Mouse (Mus musculus) yolk sac, embryonic 10.5 days (tissue): ENCODE measurements around the gene Pigyl.

Source experiments
- DNase-seq: peaks from one replicate; pipeline ENCODE4 v3.0.0-alpha.2; 2017; ENCODE audit warnings: low spot score

The Pigyl gene

GRCm38 (mm10) chr9:22138480-22138879, 18.2 kb upstream of the Pigyl start:
- no peak for DNase-seq

- DNase-seq: no peak
Measured at GRCm38 (mm10) chr9:22139746-22140145, 16.9 kb upstream of the Pigyl start.

GRCm38 (mm10) chr9:22143108-22144037, 13.3 kb upstream of the Pigyl start:
- DNase-seq: peak; percentile 77

GRCm38 (mm10) chr9:22144304-22144965, 12.2 kb upstream of the Pigyl start:
- DNase-seq: no peak

- DNase-seq: peak; percentile 61
Measured at GRCm38 (mm10) chr9:22149426-22150248, 7.0 kb upstream of the Pigyl start.

- peak; percentile 53 for DNase-seq
Measured at GRCm38 (mm10) chr9:22150249-22150693, 6.4 kb upstream of the Pigyl start.

GRCm38 (mm10) chr9:22150946-22151345, 5.7 kb upstream of the Pigyl start:
- DNase-seq: no peak

- DNase-seq: no peak
Measured at GRCm38 (mm10) chr9:22153810-22154209, 2.8 kb upstream of the Pigyl start.

- DNase-seq: peak; percentile 72
Measured at GRCm38 (mm10) chr9:22155614-22156013, 1.0 kb upstream of the Pigyl start.

- DNase-seq: no peak
Measured at GRCm38 (mm10) chr9:22157516-22158265, 1.0 kb downstream of the Pigyl start.

GRCm38 (mm10) chr9:22161299-22161698, 4.7 kb downstream of the Pigyl start:
- DNase-seq: peak; percentile 42

- peak; percentile 55 for DNase-seq
Measured at GRCm38 (mm10) chr9:22162305-22162704, 5.7 kb downstream of the Pigyl start.

GRCm38 (mm10) chr9:22162912-22163311, 6.3 kb downstream of the Pigyl start:
- DNase-seq: no peak

- DNase-seq: peak; percentile 66
Measured at GRCm38 (mm10) chr9:22164711-22165668, 8.3 kb downstream of the Pigyl start.

GRCm38 (mm10) chr9:22165964-22166363, 9.3 kb downstream of the Pigyl start:
- DNase-seq: no peak

- DNase-seq: no peak
Measured at GRCm38 (mm10) chr9:22166686-22167085, 10.0 kb downstream of the Pigyl start.

GRCm38 (mm10) chr9:22167751-22168150, 11.1 kb downstream of the Pigyl start:
- DNase-seq: no peak

GRCm38 (mm10) chr9:22169327-22169726, 12.7 kb downstream of the Pigyl start:
- DNase-seq: no peak

- no peak for DNase-seq
Measured at GRCm38 (mm10) chr9:22172318-22172717, 15.7 kb downstream of the Pigyl start.

- peak; percentile 21 for DNase-seq
Measured at GRCm38 (mm10) chr9:22188025-22188611, 31.5 kb downstream of the Pigyl start, which contains the start of gene Zfp872. TSS of gene Zfp872 (plus strand) at chr9:22188090.
